Mouse (Mus musculus) heart, adult 2 months (tissue): Measurements from ENCODE around the gene Ercc1. TPM values are rescaled to one million over a fixed set of nuclear protein-coding genes. Genes with fewer than 3 reads are reported as not detected.
A peak's percentile ranks its signal among the peaks of the same experiment; 100 is the strongest.

Experiments used
- DNase-seq, 2 experiments: peaks; one replicate each; pipeline ENCODE4 v3.0.0; 2021
- H3K27ac ChIP-seq: fragments of 200-600 bp; 2 replicates; pipeline ENCODE4 v1.8.1; 2022
- H3K27me3 ChIP-seq: fragments of 200-500 bp; 2 replicates; pipeline ENCODE4 v1.6.1; 2012; ENCODE audit warnings: mild to moderate bottlenecking, low read length, inconsistent platforms, mixed read lengths; ENCODE audit not compliant: control insufficient read depth, insufficient read depth
- H3K36me3 ChIP-seq: fragments of 200-500 bp; 2 replicates; pipeline ENCODE4 v1.6.1; 2012; ENCODE audit warnings: low read length, inconsistent platforms; ENCODE audit not compliant: control insufficient read depth, insufficient read depth
- H3K4me1 ChIP-seq: fragments of 200-500 bp; 2 replicates; pipeline ENCODE4 v1.6.1; 2011; ENCODE audit warnings: low read length; ENCODE audit not compliant: control insufficient read depth, insufficient read depth
- H3K4me3 ChIP-seq: fragments of 200-600 bp; 2 replicates; pipeline ENCODE4 v1.8.1; 2022
- H3K79me2 ChIP-seq: fragments of 200-500 bp; replicated peaks from 2 replicates; pipeline ENCODE4 v1.6.1; 2012; ENCODE audit warnings: mild to moderate bottlenecking, inconsistent platforms, low read length, moderate library complexity, mixed read lengths; ENCODE audit not compliant: control insufficient read depth, insufficient read depth
- H3K9ac ChIP-seq: fragments of 200-500 bp; 2 replicates; pipeline ENCODE4 v1.6.1; 2012; ENCODE audit warnings: low read depth, mild to moderate bottlenecking, control low read depth, inconsistent platforms, low read length, mixed read lengths
- CTCF ChIP-seq: fragments of 200-600 bp; IDR thresholded peaks from 2 replicates; pipeline ENCODE4 v1.8.1; 2022; ENCODE audit warnings: antibody characterized with exemption, mild to moderate bottlenecking, moderate library complexity
- EP300 ChIP-seq: fragments of 200-500 bp; IDR thresholded peaks from 2 replicates; pipeline ENCODE4 v1.6.1; 2011; ENCODE audit warnings: low read depth, low read length, control low read depth; ENCODE audit not compliant: insufficient read depth
- POLR2A ChIP-seq: fragments of 200-500 bp; IDR thresholded peaks from 2 replicates; pipeline ENCODE4 v1.6.1; 2011; ENCODE audit warnings: mild to moderate bottlenecking, low read depth, low read length, control low read depth; ENCODE audit not compliant: insufficient read depth
- WGBS: fragments of 180-500 bp; shearing (Covaris S2); methylation state at CpG from one replicate; pipeline ENCODE4 v1.1.7; 2018; 5-methylcytosine and 5-hydroxymethylcytosine counted together
- intact Hi-C: fragments of 180-260 bp; cut with DNase I; formaldehyde crosslinking; loops from one replicate; pipeline ENCODE4 v1.15.1; 2025
- polyA plus RNA-seq: library from polyadenylated mRNA; depleted of rRNA; stranded (reverse); fragments of >200 nt; gene quantifications from 2 replicates; pipeline ENCODE4 v1.2.3, GENCODE M21; 2012
- total RNA-seq, 2 experiments: library from RNA; stranded (reverse); gene quantifications; 2 replicates each; pipeline ENCODE4 v1.2.3; 2021

The Ercc1 gene
- total and polyA plus RNA-seq, 3 experiments: 46.8 to 48.6 (median 47.1) TPM

- Histone ChIP-seq H3K27ac (peak overlapping the region; percentile 95), H3K4me1 (peaks cover 2% of the 10 kb centered on the region), H3K79me2 (no peaks in the 10 kb centered on the region), H3K9ac (peak overlapping the region; percentile 23; the same call in 1 of the 2 replicates), H3K27me3 (no peaks in the 10 kb centered on the region), H3K36me3 (no peaks in the 10 kb centered on the region), H3K4me3 (peak overlapping the region; percentile 52)
- intact Hi-C loops: loop anchor here (1.0 kb wide), 1 partner anchor 43 kb away; no protein-coding TSS in a partner anchor
- WGBS: under 1% methylated on average over 29 of the region's 29 CpGs
- 0 out of 2 replicates have a peak, but pooled peaks have one; percentile 15 for TF ChIP-seq POLR2A
- peak; percentile 99 for TF ChIP-seq CTCF
- peak; percentile 92; the same call in 1 of the 2 replicates for TF ChIP-seq EP300
- peak; percentile 80 for DNase-seq
Observed at GRCm38 (mm10) chr7:19300501-19301421, 43.8 kb upstream of the Ercc1 start.

- no peak overlapping the region; the same call in 1 of the 2 replicates for H3K9ac ChIP-seq
- TF ChIP-seq CTCF (no peak), EP300 (no peak), POLR2A (no peak)
- WGBS: 23% methylated on average over 16 of the region's 16 CpGs
- peak overlapping the region; percentile 95 for H3K27ac ChIP-seq
- no peaks in the 10 kb centered on the region for H3K79me2 ChIP-seq
- H3K36me3 ChIP-seq: no peaks in the 10 kb centered on the region
- DNase-seq: no peak
- H3K27me3 ChIP-seq: no peaks in the 10 kb centered on the region
- peak overlapping the region; percentile 52; the same call in 1 of the 2 replicates for H3K4me3 ChIP-seq
- H3K4me1 ChIP-seq: peaks cover 2% of the 10 kb centered on the region
- intact Hi-C loops: no loop called here
Observed at GRCm38 (mm10) chr7:19301461-19302263, 42.9 kb upstream of the Ercc1 start.

- H3K4me1 ChIP-seq: peaks cover 2% of the 10 kb centered on the region
- TF ChIP-seq POLR2A: no peak
- no peak for TF ChIP-seq EP300
- TF ChIP-seq CTCF: no peak
- intact Hi-C loops: no loop called here
- H3K27me3 ChIP-seq: no peaks in the 10 kb centered on the region
- 64% methylated on average over 13 of the region's 13 CpGs for WGBS
- no peak overlapping the region for H3K9ac ChIP-seq
- H3K4me3 ChIP-seq: no peak overlapping the region
- H3K79me2 ChIP-seq: no peaks in the 10 kb centered on the region
- no peak for DNase-seq
- H3K27ac ChIP-seq: no peak overlapping the region
- H3K36me3 ChIP-seq: no peaks in the 10 kb centered on the region
Observed at GRCm38 (mm10) chr7:19302264-19303045, 42.1 kb upstream of the Ercc1 start.

- no peaks in the 10 kb centered on the region for H3K79me2 ChIP-seq
- no peaks in the 10 kb centered on the region for H3K27me3 ChIP-seq
- intact Hi-C loops: no loop called here
- TF ChIP-seq EP300 (no peak), POLR2A (no peak), CTCF (no peak)
- H3K27ac ChIP-seq: no peak overlapping the region
- no peak for DNase-seq
- H3K9ac ChIP-seq: no peak overlapping the region
- WGBS: 91% methylated on average over 12 of the region's 12 CpGs
- peaks cover 2% of the 10 kb centered on the region for H3K4me1 ChIP-seq
- no peak overlapping the region for H3K4me3 ChIP-seq
- no peaks in the 10 kb centered on the region for H3K36me3 ChIP-seq
Observed at GRCm38 (mm10) chr7:19303046-19303305, 41.6 kb upstream of the Ercc1 start.

- intact Hi-C loops: no loop called here
- no peak overlapping the region for H3K9ac ChIP-seq
- WGBS: 3% methylated on average over 16 of the region's 16 CpGs
- peak; percentile 78 to 90 for DNase-seq
- peaks cover 2% of the 10 kb centered on the region for H3K4me1 ChIP-seq
- H3K27me3 ChIP-seq: no peaks in the 10 kb centered on the region
- TF ChIP-seq EP300: no peak
- TF ChIP-seq CTCF: peak; percentile 93
- no peaks in the 10 kb centered on the region for H3K79me2 ChIP-seq
- H3K27ac ChIP-seq: no peak overlapping the region
- H3K4me3 ChIP-seq: peak overlapping the region; percentile 45
- no peaks in the 10 kb centered on the region for H3K36me3 ChIP-seq
Observed at GRCm38 (mm10) chr7:19303770-19304169, 40.8 kb upstream of the Ercc1 start.
